Comparison of ENCODE assay signal across 8 mouse cellular contexts in genomic region chr6:148944767-148945508, GRCm38 (mm10). TPM values are rescaled to one million over a fixed set of nuclear protein-coding genes. Genes with fewer than 3 reads are reported as not detected.
DNase-seq lines count a peak whose midpoint lies in the region; ATAC-seq and TF ChIP-seq lines count a peak whose summit lies in the region.

No protein-coding gene starts in this region.

- peak overlapping the region; percentile 81 for H3K4me3 ChIP-seq in midbrain, postnatal 0 days (ENCODE audit: low read depth, low read length)

- no peaks in the 10 kb centered on the region for H3K27me3 ChIP-seq in midbrain, postnatal 0 days (ENCODE audit: insufficient read depth, low read length)

- DNase-seq in urinary bladder, adult 18-20 months (ENCODE audit: low spot score in 2 of 2), result peak; percentile 59 to 76
- no peak for DNase-seq in urinary bladder, postnatal 10 days (ENCODE audit: low spot score)
- peak; percentile 80 for DNase-seq in embryo, embryonic 9.5 days (ENCODE audit: extremely low spot score)
- peak; percentile 70 to 76 for DNase-seq in heart, adult 18-20 months
- peak; percentile 81 for DNase-seq in kidney, adult 18-20 months
- peak; percentile 79 for DNase-seq in liver
- peak; percentile 49 for DNase-seq in midbrain, postnatal 0 days (ENCODE audit: low spot score)
- peak; percentile 66 to 67 for DNase-seq in spleen, postnatal 36 days (ENCODE audit: low spot score in 2 of 2)

- under 1% methylated on average over 90 of the region's 92 CpGs for WGBS in midbrain, postnatal 0 days

- H3K27ac ChIP-seq in midbrain, postnatal 0 days (ENCODE audit: low read depth, low read length), result no peak overlapping the region

- H3K9me3 ChIP-seq in midbrain, postnatal 0 days (ENCODE audit: low read length), result no peaks in the 10 kb centered on the region

- no peak for TF ChIP-seq CTCF in midbrain, postnatal 0 days (IDR thresholded peaks at IDR 0.05)

- peak overlapping the region; percentile 64 for H3K9ac ChIP-seq in midbrain, postnatal 0 days (replicated peaks; ENCODE audit: low read length, poor library complexity, severe bottlenecking)

- peak overlapping the region; percentile 97 for H3K4me2 ChIP-seq in midbrain, postnatal 0 days (ENCODE audit: low read depth, low read length, poor library complexity, severe bottlenecking)

- peak; percentile 67 for ATAC-seq in midbrain, postnatal 0 days (ENCODE audit: low FRiP score)

- 0 out of 2 replicates have a peak, but pooled peaks cover 3% of the 10 kb centered on the region for H3K4me1 ChIP-seq in midbrain, postnatal 0 days (ENCODE audit: insufficient read depth, low read length)

- no peaks in the 10 kb centered on the region for H3K36me3 ChIP-seq in midbrain, postnatal 0 days (ENCODE audit: insufficient read depth, low read length)

RNA-seq across cellular contexts. Expression of gene Sinhcaf, which starts 1.3 kb away (rescaled TPM):
- total RNA-seq in heart, adult 18-20 months (2021), result 1 to 10 TPM; 3.3 to 4.6 TPM
- 10.4 and 10.5 TPM in 2 replicates for total RNA-seq in midbrain, postnatal 0 days (2014; rRNA removed)
- polyA plus RNA-seq in midbrain, postnatal 0 days (2015; fragmentation: Nextera tagmentation; extraction: Ambion mirVana), result 7.3 and 9.3 TPM in 2 replicates

RNA-seq across cellular contexts. Expression of gene Caprin2, which starts 48.9 kb away (rescaled TPM):
- 1 to 10 TPM; 3.5 to 5.2 TPM for total RNA-seq in heart, adult 18-20 months (2021)
- total RNA-seq in midbrain, postnatal 0 days (2014; rRNA removed), result 13.6 and 18.0 TPM in 2 replicates
- polyA plus RNA-seq in midbrain, postnatal 0 days (2015; fragmentation: Nextera tagmentation; extraction: Ambion mirVana), result 5.9 and 6.5 TPM in 2 replicates
